Mouse (Mus musculus) regulatory T cell (primary cell): Measurements from ENCODE around the gene Hyal3.

Experiments
- in situ Hi-C: fragments of 300-600 bp; cut with MboI, MseI; formaldehyde crosslinking; loops from one replicate; pipeline ENCODE4 v1.15.1; 2025; ENCODE audit warnings: high pct_unique_total_duplicates

Hyal3 gene

DNA sequence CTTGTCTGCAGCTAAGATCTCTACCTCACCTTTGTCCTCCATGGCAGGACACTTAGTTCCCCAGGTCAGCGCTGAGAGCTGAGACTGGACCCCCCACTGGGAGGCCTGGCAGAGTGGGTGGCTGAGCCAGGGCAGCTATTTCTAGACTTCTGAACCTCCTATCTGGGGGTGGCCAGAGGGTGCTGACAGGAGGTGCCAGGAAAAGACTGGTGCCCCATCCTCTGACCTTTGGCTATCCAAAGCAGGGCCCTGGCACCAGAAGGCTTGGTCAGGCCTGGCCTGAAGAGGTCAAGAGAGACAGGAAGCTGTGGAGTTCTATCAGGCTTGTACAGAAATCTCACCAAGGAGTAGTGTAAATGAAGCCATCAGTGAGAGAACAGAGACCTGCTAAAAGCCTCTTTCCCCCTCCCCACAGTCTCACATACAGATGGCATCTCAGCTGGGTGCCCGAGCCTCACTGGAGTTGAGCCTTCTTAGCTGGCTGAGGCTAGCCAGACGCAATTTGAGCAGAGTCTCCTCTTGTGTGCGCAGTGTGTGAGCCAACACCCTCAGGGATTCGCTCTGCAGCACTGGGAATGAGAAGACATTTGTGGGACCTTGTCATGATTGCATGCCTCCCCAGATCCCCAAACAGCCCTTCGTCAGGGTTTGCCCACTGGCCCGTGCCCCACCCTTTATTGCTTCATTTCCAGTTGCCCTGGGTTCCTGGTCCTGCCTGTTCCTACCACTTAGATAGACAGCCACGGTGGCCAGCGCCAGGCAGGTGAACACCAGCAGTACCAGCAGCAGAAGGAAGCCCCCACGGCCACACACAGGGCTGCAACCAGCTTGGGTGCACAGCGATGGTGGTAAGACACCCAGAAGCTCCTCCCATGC, 12.7 kb downstream of the Hyal3 start:
- in situ Hi-C loops: no loop called here

DNA sequence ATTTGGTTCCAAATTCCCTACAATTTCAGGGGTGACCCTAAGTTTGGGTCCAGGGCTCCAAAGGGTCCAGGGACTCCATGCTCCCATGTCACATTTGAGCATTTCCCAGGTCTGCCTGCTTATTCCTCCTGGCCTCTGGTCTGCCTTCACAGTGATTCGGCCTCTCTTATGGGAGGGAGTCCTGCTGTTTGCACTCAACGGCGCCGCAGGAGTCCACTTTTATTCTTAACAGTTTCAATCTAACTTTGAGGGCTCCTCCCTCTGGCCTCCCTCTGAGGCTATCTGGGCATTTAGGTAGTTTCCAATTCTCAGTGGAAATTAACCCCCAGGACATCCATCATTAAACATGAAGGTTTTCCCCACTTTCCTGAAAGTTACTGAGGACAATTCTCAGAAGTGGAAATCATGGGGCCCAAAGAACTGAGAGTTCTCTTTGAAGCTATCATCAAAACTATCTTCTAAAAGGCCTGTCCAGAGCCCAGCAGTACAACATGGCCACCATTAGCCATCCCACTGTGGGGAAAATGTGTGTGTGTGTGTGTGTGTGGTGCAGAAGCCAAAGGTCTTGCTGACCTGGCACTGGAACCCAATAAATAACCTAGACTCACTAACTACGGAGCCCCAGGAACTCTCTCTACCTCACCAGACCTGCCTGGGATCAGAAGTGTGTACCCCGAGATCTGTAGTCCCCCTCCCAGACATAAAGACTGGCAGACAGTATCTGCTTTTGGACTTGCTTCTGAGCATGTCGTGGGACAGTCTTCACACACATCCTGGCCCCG, 13.9 kb downstream of the Hyal3 start:
- in situ Hi-C loops: no loop called here

DNA sequence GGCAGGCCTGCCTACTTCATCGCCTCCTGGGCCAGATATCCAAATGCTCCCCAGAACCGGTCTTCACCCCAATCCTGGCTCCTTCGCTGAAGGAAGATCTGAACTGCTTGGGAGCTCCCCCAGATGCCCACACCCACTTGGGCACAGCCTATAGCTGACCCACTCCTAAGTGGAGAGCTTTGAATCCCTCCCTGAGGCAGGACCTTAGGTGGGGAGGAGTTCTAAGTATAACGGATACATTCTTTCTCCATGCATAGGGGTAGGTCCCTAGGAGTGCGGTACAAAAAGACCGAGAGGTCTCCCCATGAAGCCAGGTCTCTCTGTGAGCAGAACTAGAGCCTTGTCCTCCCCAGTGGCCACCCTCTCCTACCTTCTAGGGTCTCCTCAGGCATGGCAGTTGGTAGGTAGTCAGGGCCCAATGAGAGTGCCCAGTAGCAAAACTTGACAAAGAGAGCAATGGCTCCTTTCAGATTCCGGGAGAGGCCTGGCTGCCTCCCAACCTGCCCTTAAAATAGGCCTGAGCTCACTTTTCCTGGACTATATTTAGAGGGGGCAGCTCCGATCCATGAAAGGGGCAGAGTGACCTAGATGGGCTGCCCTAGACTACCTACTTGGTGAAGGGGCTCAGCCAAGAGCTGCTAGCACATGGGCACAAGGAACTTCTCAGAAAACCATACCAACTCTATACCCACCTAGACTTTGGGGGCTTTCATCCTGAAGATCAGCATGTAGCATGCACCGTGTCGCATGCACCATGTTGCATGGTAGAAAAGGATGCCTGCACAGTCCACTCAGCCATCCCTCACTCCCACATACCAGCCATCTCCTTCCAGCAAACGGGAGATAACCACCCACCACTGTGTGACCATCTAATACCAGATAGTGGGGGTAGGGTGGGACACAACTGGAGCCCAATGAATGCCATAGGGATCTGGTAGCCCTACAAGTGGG, 16.3 kb downstream of the Hyal3 start:
- in situ Hi-C loops: no loop called here

DNA sequence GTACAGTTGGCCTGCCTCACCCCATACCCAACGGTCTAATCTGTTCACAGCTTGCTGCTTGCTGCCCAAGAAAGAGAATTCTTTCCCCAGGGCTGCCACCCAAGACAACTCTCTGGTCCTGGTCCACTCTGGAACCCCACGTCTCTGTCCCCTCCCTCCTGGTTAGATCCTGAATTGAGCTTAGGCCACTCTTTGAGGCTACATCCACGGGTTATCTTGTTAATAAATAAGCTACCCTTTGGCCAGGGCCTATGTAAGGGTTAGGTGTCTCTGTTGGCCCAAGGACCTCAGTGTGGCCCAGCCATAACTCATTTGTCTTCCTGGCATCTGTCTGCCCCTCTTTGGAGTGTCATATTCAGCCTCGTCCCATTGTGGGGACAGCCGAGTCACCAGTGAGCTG, 17.8 kb downstream of the Hyal3 start:
- in situ Hi-C loops: no loop called here

DNA sequence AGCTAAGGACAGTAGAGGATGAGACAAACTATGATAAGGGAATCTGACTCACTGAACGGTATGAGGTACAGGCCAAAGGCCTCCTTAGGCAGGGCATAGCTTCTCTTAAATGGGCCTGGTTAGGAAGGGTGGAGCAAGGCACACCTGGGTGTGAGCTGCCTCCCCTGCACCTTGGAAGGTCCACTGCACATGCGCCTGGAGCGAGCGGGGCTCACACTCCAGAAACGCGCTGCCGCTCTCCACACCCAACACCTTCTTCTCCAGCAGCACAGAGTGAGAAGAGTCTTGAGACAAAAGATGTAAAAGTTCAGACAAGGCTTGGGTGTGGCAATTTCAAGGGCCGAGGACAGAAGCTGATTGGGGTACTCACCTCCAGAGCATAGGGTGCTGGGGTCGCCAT, 18.8 kb downstream of the Hyal3 start:
- in situ Hi-C loops: no loop called here

DNA sequence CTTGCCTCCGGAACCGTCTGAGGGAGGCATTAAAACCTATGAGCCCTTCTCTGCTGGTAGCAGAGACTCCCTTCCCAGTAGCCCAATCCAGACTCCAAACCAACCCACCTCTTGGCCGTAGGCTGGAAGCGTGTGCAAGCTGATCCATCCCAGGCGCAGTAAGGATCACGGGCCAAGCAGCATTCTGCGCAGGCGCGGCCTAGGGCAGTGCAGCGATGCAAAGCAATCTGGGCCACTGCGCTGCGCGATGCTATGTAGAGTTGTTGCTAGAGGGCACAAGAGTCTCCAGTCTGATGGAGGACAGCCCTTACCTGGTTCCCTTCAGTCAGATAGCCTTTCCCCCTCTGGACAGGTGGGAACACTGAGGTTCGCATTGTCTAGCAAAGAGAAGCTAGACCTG, 19.2 kb downstream of the Hyal3 start:
- in situ Hi-C loops: loop anchor here (5.0 kb wide), 1 partner anchor 42 kb away; no protein-coding TSS in a partner anchor

DNA sequence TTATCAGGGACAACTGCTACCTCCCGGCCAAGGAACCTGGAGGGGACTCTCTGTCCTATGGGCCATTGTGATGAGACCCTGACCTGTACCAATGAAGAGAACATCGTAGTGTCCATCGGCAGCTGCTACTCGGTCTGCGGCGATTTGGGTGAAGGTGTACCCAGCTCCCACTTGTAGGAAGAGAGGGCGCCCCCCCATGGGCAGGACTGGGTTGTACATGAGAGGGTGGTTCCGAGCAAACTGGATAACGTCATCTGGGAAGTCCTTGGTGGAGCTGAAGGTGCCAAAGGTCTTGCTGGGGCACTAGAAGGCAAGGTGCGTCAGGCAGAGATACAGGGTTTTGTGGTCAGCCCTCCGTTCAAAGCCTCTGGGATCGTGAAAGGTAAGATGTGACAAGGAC, 20.1 kb downstream of the Hyal3 start:
- in situ Hi-C loops: loop anchor here (5.0 kb wide), 1 partner anchor 42 kb away; no protein-coding TSS in a partner anchor

DNA sequence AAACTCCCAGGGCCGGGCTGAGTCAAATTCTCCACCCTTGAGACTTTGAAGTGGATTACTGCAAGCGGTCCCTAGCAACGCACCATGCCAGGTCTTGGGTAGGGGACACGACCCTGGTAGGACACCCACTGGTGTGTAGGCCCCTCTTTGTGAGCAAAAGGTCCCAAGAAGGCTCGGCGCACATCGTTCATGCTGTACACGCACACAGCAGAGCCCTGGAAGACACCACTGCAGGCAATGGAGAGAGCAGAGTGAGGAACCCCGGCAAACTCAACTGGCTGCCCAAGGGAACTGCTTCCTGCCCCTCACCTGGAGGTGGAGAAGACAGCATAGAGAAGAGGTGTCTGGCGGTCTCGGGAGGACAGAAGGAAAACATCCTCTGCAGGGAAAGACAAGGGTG, 20.7 kb downstream of the Hyal3 start:
- in situ Hi-C loops: loop anchor here (5.0 kb wide), 1 partner anchor 41 kb away; no protein-coding TSS in a partner anchor

DNA sequence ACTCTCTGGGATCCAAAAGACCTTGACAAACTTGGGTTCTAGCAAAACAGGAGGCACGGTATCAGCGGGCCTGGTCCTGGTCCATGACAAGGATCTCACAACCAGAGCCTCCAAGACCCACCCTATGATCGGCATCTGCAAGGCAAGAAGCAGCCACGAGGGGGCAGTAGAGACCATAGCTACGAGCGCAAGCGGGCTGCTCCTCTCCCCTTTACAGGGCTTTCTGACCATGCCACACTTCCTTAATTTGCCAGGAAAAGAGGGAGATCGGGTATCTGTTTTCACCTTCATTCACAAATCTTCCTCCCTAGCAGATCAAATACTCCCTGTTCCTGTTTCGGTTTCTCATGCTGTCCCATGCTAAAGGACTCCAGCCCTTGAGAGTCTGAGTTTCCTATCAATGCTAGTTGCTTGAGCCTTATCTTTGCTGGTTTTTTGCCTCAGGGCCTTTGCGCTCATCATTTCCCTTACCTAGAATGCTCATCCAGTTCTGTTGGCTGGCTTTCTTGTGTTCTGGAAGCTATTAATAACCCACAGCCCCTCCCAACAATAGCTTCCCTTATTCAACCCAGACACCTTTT, 21.5 kb downstream of the Hyal3 start:
- in situ Hi-C loops: loop anchor here (5.0 kb wide), 1 partner anchor 40 kb away; no protein-coding TSS in a partner anchor

DNA sequence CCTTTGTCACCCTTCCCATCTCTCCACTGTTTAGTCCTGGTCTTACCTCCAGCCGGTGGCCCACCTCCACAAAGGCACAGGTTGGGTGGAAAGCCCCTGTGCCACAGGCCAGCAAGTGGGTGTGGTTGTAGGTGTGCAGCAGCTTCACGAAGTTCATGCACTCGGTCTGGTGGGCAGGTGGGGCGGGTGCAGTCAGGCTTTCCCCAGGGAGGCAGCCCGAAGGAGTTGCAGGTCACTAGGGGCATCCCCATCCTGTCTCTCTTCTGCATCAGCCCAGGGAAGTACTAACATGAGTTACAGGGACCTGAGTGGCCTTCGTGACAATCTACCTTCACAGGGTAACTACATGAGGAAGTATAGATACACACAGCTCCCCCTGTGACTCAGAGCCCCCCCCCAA, 22.6 kb downstream of the Hyal3 start:
- in situ Hi-C loops: loop anchor here (5.0 kb wide), 1 partner anchor 39 kb away; no protein-coding TSS in a partner anchor

DNA sequence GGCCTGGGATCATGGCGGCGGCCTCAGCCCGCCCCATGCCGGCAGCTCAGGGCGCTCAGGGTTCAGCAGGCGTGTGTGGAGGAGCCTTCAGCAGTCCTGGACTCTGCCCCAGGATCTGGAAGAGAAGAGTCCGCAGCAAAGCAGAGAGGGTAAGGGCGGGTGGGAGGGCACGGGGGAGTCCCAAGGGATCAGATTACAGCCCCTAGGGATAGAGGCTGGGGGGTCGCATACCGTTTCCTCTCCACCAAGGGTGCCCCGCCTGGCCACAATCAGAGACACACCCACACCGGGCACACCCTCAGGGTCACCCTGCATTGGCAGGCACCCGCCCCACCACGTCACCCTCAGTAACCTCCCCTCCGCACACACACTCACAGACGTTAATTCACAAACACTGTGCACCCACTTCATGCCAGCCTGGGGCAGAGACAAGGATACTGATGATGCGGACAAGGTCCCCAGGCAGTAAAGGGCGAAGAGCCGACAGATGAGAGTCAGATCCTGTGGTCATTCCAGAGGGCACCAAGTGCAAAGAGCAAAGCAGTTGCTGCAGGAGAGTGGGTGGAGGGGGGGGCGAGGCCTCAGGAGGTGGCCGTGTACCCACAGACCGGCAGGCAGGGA, 24.5 kb downstream of the Hyal3 start:
- in situ Hi-C loops: no loop called here

DNA sequence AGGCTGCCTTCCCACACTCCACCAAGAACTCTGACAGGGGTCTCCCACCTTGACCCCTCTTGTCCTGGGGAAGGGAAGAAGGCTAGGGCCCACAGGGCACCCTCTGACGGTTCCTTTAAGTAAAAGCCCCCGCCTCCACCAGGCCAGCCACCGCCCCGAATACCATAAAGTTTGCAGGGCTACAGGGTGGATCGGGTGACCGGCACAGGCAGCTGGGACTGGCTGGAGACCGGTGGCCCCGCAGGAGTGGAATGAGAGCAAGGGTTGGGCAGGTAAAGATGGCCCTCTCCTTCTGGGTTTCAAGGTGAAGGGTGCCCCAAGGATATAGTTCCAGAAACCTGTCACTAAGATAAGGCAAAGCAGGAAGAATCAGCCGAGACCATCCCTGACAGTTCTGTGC, 26.0 kb downstream of the Hyal3 start:
- in situ Hi-C loops: no loop called here

DNA sequence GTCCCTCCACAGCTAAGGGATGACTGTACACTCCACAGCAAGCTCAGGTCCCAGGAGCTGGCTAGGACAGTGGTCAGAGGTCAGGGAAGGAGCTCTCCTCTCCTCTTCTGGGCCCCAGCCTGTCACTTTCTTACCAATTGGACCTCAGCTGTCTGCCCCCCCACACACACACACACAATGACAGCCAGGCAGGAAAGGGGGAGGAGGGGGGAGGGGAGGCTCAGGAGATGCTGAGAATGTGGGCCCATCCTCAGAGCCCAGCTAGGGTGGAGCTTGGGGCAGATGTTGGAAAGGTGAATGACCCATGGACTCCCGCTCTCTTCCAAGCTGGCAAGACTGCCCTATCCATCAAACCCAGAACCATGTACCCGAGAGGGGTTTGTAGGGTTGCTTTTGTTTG, 26.4 kb downstream of the Hyal3 start:
- in situ Hi-C loops: no loop called here

DNA sequence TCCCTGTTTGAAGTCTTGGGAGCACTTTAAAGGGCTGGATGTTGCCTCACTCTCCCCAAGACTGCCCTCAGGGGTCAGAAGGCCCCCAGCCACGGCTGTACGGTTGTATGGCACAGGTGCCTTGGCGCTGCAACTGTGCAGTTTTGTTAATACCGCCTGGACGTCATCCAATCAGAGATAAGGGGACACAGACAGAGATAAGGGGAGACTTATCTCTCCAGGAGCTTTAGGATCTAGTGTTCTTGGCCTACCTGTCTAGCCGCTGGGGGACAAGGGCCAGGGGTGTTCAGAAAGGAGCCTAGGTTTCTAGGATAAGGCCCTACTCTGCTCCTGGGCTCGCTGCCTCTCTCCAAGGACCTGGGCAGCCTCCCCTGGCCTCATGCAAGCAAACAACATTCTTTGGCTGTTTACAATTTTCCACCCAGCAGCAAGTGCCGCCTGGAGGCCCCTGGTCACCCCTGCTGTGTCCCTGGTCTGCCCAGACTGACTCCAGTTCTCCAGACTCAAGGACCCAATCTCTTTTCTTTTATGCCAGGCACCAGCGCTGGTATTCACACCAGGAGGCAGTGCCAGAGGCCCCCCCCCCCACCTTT, 27.1 kb downstream of the Hyal3 start:
- in situ Hi-C loops: no loop called here

DNA sequence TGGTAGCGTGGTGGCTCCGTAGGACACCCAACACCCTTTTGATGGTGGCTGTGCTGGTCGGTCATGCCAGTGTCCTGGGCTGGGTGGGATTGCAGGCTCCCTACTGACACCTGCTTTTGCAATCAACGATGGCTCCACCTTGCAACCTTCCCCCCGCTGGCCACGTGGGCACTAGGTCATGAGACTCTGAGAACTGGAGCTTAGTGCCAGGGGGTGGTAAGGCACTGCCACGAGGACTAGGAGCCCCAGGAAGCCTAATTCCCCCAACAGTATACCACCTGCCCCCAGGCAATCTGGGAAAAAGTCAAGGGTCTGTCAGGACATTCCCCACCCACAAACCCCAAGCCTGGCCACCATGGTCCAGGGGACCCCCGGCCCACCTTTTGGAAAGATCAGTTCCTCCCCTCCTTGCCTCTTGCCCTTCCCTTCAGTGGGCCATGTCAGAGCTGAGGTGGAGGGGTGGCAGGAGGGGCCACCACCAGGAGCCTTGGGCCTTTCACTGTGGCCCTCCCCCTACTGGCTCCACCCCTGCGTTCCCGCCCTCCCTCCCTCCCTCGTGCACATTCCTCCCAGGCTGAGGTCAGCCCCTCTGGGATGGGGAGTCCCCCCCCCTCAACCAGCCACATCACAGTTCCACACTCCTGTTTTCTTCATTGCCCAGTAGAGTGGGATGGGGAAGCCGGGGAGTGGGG, 28.3 kb downstream of the Hyal3 start, which contains the start of gene Sema3b:
Gene Sema3b, minus strand, starts transcription at position 489 of the 692 bp plus-strand sequence.
- in situ Hi-C loops: no loop called here

DNA sequence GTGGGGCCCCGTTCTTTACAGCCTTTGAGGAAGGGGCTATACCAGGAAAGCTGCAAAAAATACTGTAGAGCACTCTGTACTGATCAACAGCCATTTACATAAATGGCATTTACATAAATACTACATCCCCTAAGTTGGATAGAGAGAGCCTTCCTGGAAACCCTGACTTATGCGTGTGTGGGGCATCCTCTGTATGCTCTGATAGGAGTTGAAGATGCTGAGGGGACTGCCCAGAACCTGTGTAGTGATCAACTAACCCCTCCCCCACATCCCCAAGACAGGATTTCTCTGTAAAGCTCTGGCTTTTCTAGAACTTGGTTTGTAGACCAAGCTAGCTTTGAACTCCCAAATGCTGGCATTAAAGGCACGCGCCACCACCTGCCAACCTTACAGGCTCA, 28.8 kb downstream of the Hyal3 start:
- in situ Hi-C loops: no loop called here

DNA sequence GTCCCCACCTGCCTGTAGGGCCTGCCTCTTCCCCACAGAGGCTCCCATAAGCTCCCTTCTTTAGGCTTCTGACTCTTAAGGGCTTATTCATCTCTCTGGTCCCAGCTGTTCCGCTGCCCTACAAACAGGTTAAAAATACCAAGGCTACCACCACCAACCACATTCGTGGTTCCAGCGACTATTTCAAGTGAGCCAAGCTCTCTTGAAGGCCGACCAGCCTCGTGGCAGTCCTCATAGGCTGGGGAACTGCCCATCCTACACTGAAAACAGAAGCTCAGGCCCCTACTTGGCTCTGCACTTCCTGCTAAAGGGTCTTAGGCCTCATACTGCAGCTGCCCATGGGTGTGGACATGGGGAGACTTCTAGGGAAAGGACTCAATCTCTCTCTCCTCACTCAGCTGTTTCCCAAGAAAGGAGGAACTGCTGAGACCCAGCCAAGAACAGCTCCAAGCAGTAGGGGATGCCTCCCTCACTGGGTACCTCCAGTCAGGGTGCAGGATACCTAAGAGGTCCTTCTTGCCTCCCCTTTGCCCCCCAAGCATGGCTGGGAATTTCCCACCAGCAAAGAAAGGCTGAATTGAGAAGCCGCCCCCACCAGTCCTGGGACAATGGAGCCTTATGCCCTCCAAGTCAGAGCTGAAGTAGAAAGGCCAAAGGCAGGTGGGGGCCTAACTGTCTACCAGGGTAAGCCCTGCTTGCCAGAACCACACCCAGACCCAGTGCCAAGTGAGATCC, 31.0 kb downstream of the Hyal3 start:
- in situ Hi-C loops: no loop called here

DNA sequence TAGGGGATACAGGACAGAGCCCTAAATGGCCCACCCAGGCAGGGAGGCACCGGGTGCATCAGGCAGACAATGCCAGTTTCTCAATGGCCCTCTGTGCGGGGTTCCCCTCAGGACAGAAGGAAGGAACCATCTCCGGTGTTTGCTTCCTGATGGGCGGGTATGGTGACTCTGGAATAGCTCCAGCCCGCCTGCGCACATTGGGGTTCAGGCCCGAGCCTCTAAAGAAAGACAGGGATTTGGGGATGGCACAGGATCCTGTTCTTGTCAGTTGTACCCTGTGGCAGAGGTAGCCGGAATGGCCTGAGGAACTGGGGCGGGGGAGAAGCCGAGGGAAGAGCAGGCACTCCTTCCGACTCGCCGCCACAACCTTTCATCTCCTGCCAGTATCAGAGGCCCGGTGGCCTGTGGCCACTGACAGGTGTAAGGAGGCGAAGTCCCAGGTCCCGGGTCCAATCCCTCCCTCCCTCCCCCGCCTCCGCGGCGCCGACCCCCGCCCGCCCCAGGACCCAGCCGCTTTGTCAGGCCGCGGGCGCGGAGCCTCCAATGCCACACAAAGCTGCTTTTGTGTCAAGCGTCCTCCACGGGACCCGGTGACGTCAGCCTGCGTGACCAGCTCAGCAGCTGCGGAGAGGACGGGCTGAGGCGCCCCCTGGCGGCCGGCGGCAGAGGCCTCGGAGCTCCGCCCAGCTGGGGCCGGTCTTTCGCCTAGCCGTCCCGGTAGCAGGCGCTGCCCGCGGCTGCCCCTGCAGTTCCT, 31.8 kb downstream of the Hyal3 start:
- in situ Hi-C loops: no loop called here
